Comparison of ENCODE assay signal across 7 mouse cellular contexts in genomic region chrX:77796238-77796835, GRCm38 (mm10). TPM values are rescaled to one million over a fixed set of nuclear protein-coding genes. Genes with fewer than 3 reads are reported as not detected.
A peak's percentile ranks its signal among the peaks of the same experiment; 100 is the strongest.
DNase-seq lines count a peak whose midpoint lies in the region; ATAC-seq and TF ChIP-seq lines count a peak whose summit lies in the region.

Gene Prkx, minus strand, starts transcription at chrX:77796278.

- ATAC-seq in heart, embryonic 16.5 days (replicated peaks; ENCODE audit: extremely low read depth, insufficient read depth, low FRiP score) = peak; percentile 64

- DNase-seq in 416B (ENCODE audit: low read depth) = peak; percentile 80
- peak; percentile 60 for DNase-seq in embryo, embryonic 10.5 days (ENCODE audit: low spot score)
- peak; percentile 60 for DNase-seq in kidney, postnatal 10 days
- peak in 1 of 2 experiments; percentile 15 for DNase-seq in spleen, adult 2 months (ENCODE audit: low read depth in 1 of 2, low spot score in 2 of 2)

- peak within 1 kb of the TSS; percentile 79 for H3K9ac ChIP-seq in heart, embryonic 16.5 days (ENCODE audit: low read length)

- 24% methylated on average over 17 of the region's 19 CpGs for WGBS in heart, embryonic 16.5 days
- WGBS in spleen, adult 2 months = 33% methylated on average over 19 of the region's 19 CpGs

- H3K4me3 ChIP-seq in E14TG2a.4 (replicated peaks; ENCODE audit: low read length) = peak within 1 kb of the TSS; percentile 84
- peak within 1 kb of the TSS; percentile 68 for H3K4me3 ChIP-seq in heart, embryonic 16.5 days (ENCODE audit: low read length)
- H3K4me3 ChIP-seq in megakaryocyte, embryonic 14.5 days (replicated peaks) = peak within 1 kb of the TSS; percentile 96
- H3K4me3 ChIP-seq in spleen, adult 2 months (ENCODE audit: extremely low read depth, insufficient read depth, insufficient read length) = peak within 1 kb of the TSS; percentile 83

- no peaks in the 10 kb centered on the region for H3K9me3 ChIP-seq in E14TG2a.4 (ENCODE audit: low read length)
- H3K9me3 ChIP-seq in heart, embryonic 16.5 days (replicated peaks; ENCODE audit: control insufficient read depth, low read length) = no peaks in the 10 kb centered on the region
- H3K9me3 ChIP-seq in megakaryocyte, embryonic 14.5 days = no peaks in the 10 kb centered on the region

- no peak for TF ChIP-seq POLR2A in spleen, adult 2 months (IDR thresholded peaks at IDR 0.05; ENCODE audit: low read depth, low read length)

- no peaks in the 10 kb centered on the region for H3K36me3 ChIP-seq in E14TG2a.4 (ENCODE audit: insufficient read depth, low read length)
- H3K36me3 ChIP-seq in heart, embryonic 16.5 days (ENCODE audit: control insufficient read depth, insufficient read depth) = no peaks in the 10 kb centered on the region
- no peaks in the 10 kb centered on the region for H3K36me3 ChIP-seq in megakaryocyte, embryonic 14.5 days (replicated peaks; ENCODE audit: low read length)
- H3K36me3 ChIP-seq in spleen, adult 2 months (ENCODE audit: control insufficient read depth, insufficient read depth, low read length) = no peaks in the 10 kb centered on the region

- peaks cover 6% of the 10 kb centered on the region; the same call in 1 of the 2 replicates for H3K4me1 ChIP-seq in E14TG2a.4 (replicated peaks; ENCODE audit: low read depth, low read length)
- H3K4me1 ChIP-seq in heart, embryonic 16.5 days (ENCODE audit: control insufficient read depth, insufficient read depth, low read length) = no peaks in the 10 kb centered on the region; the same call in 1 of the 2 replicates
- H3K4me1 ChIP-seq in megakaryocyte, embryonic 14.5 days = peaks cover 29% of the 10 kb centered on the region
- H3K4me1 ChIP-seq in spleen, adult 2 months (ENCODE audit: control insufficient read depth, insufficient read depth, insufficient read length) = peaks cover 4% of the 10 kb centered on the region; the same call in 1 of the 2 replicates

- TF ChIP-seq CTCF in E14TG2a.4 (conservative IDR thresholded peaks at IDR 0.05; ENCODE audit: low read length) = no peak
- no peak for TF ChIP-seq CTCF in spleen, adult 2 months (IDR thresholded peaks at IDR 0.05; ENCODE audit: extremely low read depth, insufficient read depth, insufficient read length, insufficient replicate concordance)

- peak within 1 kb of the TSS; percentile 69 for H3K4me2 ChIP-seq in heart, embryonic 16.5 days (ENCODE audit: low read depth, low read length)

- no peaks in the 10 kb centered on the region for H3K27me3 ChIP-seq in E14TG2a.4 (ENCODE audit: insufficient read depth, low read length)
- H3K27me3 ChIP-seq in heart, embryonic 16.5 days (ENCODE audit: control insufficient read depth, insufficient read depth, low read length) = no peaks in the 10 kb centered on the region
- peaks cover 10% of the 10 kb centered on the region for H3K27me3 ChIP-seq in megakaryocyte, embryonic 14.5 days (replicated peaks)
- no peaks in the 10 kb centered on the region for H3K27me3 ChIP-seq in spleen, adult 2 months (ENCODE audit: control insufficient read depth, insufficient read depth, low read length)

- H3K27ac ChIP-seq in heart, embryonic 16.5 days (ENCODE audit: low read length) = peak within 1 kb of the TSS; percentile 75
- peak within 1 kb of the TSS; percentile 90 for H3K27ac ChIP-seq in spleen, adult 2 months (ENCODE audit: insufficient read depth, low read length)

RNA-seq across cellular contexts. Expression of gene Prkx, which starts in this region (rescaled TPM):
- polyA plus RNA-seq in heart, embryonic 16.5 days (2015; fragmentation: Nextera tagmentation; extraction: Ambion mirVana) = 12.8 and 14.1 TPM in 2 replicates
- polyA plus RNA-seq in megakaryocyte, embryonic 14.5 days (2012; ENCODE audit: insufficient read depth, low replicate concordance) = 4.2 and 4.6 TPM in 2 replicates
- 7.0 and 10.7 TPM in 2 replicates for polyA plus RNA-seq in spleen, adult 2 months (2012; rRNA removed)
